Comparison of ENCODE assay signal across 15 mouse cellular contexts in the genomic region with DNA sequence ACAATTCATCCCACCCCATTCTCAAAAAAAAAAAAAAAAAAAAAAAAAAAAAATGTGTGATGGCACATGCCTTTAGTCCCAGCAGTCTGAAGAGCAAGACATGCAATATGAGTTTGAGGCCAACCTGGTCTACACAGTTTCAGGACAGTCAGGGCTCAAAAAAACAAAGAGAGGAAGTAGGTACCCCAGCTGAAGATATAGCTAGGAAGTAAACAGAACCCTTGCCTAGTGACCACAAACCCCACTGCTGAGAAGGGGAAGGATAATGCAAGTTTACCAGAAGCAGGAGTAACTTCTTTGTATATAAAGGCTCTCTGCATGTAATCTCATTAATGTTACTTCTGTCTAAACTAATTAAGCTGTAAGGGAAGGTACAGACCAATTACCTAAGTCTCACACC. TPM values are rescaled to one million over a fixed set of nuclear protein-coding genes. Genes with fewer than 3 reads are reported as not detected.
DNase-seq lines count a peak whose midpoint lies in the region; ATAC-seq and TF ChIP-seq lines count a peak whose summit lies in the region.
"Had no signal": no experiment of that assay in that cellular context is flagged by ENCODE, and none has a peak within 500 bp of the region (broad histone marks: within the 10 kb centered on the region; RNA-seq: fewer than 3 reads in every experiment).

No protein-coding gene starts in this region.

- no peak for DNase-seq in liver, postnatal 0 days
- peak; percentile 81 for DNase-seq in CD4-positive helper T cell, adult 2 months (ENCODE audit: low read depth, low spot score)
- DNase-seq in hindbrain, embryonic 11.5 days (ENCODE audit: low spot score), result no peak
- no peak for DNase-seq in urinary bladder, adult 2 months (ENCODE audit: low spot score)
- DNase-seq: gastrocnemius, adult 2 months; kidney, adult 11 months; right cerebral cortex, postnatal 4 days had no signal

- H3K27ac ChIP-seq in liver, postnatal 0 days (ENCODE audit: low read depth), result peak overlapping the region; percentile 66
- H3K27ac ChIP-seq in liver, embryonic 12.5 days, result no peak overlapping the region
- H3K27ac ChIP-seq in bone marrow, adult 2 months (ENCODE audit: control insufficient read depth, insufficient read depth, low read depth, low read length, poor library complexity), result peak overlapping the region; percentile 36; the same call in 1 of the 2 replicates
- no peak overlapping the region for H3K27ac ChIP-seq in intestine, embryonic 15.5 days
- H3K27ac ChIP-seq in hindbrain, embryonic 11.5 days (ENCODE audit: low read depth, low read length), result no peak overlapping the region
- H3K27ac ChIP-seq: gastrocnemius, adult 2 months; limb, embryonic 10.5 days; midbrain, embryonic 10.5 days; neural tube, embryonic 13.5 days had no signal

- H3K36me3 ChIP-seq in liver, postnatal 0 days (replicated peaks; ENCODE audit: insufficient read depth, low read length), result no peaks in the 10 kb centered on the region
- peaks cover 4% of the 10 kb centered on the region for H3K36me3 ChIP-seq in liver, embryonic 12.5 days
- no peaks in the 10 kb centered on the region for H3K36me3 ChIP-seq in intestine, embryonic 15.5 days
- no peaks in the 10 kb centered on the region for H3K36me3 ChIP-seq in hindbrain, embryonic 11.5 days (ENCODE audit: control insufficient read depth, insufficient read depth, low read length)
- H3K36me3 ChIP-seq: heart, embryonic 15.5 days; neural tube, embryonic 13.5 days had no signal

- TF ChIP-seq CTCF in liver, postnatal 0 days (IDR thresholded peaks at IDR 0.05; ENCODE audit: low read depth), result no peak
- no peak for TF ChIP-seq CTCF in bone marrow, adult 2 months (IDR thresholded peaks at IDR 0.05; ENCODE audit: control insufficient read depth, insufficient read depth, low read length)

- no peak for TF ChIP-seq POLR2A in bone marrow, adult 2 months (IDR thresholded peaks at IDR 0.05; ENCODE audit: borderline replicate concordance, control insufficient read depth, low read depth, low read length)

- H3K9me3 ChIP-seq in liver, postnatal 0 days (ENCODE audit: low read length), result no peaks in the 10 kb centered on the region
- H3K9me3 ChIP-seq in liver, embryonic 12.5 days (replicated peaks), result no peaks in the 10 kb centered on the region
- no peaks in the 10 kb centered on the region for H3K9me3 ChIP-seq in intestine, embryonic 15.5 days
- no peaks in the 10 kb centered on the region for H3K9me3 ChIP-seq in hindbrain, embryonic 11.5 days (ENCODE audit: control insufficient read depth, low read length)
- H3K9me3 ChIP-seq: heart, embryonic 15.5 days; limb, embryonic 10.5 days; neural tube, embryonic 13.5 days had no signal

- TF ChIP-seq EP300 in liver, postnatal 0 days (IDR thresholded peaks at IDR 0.05; ENCODE audit: low read depth), result no peak

- no peak overlapping the region for H3K9ac ChIP-seq in liver, postnatal 0 days (replicated peaks)
- H3K9ac ChIP-seq in liver, embryonic 12.5 days, result no peak overlapping the region
- no peak overlapping the region for H3K9ac ChIP-seq in intestine, embryonic 15.5 days
- H3K9ac ChIP-seq in hindbrain, embryonic 11.5 days (ENCODE audit: low read depth, low read length), result no peak overlapping the region
- H3K9ac ChIP-seq: heart, embryonic 15.5 days; neural tube, embryonic 13.5 days had no signal

- no peak overlapping the region for H3K4me2 ChIP-seq in liver, postnatal 0 days (ENCODE audit: low read depth, low read length)
- no peak overlapping the region for H3K4me2 ChIP-seq in liver, embryonic 12.5 days
- no peak overlapping the region for H3K4me2 ChIP-seq in intestine, embryonic 15.5 days (replicated peaks)
- no peak overlapping the region for H3K4me2 ChIP-seq in hindbrain, embryonic 11.5 days (replicated peaks; ENCODE audit: low read depth, low read length)
- H3K4me2 ChIP-seq: heart, embryonic 15.5 days; neural tube, embryonic 13.5 days had no signal

- ATAC-seq in liver, postnatal 0 days, result peak; percentile 24; the same call in 1 of the 2 replicates
- no peak for ATAC-seq in liver, embryonic 12.5 days
- ATAC-seq in monocyte, adult 5-6 weeks (replicated peaks; ENCODE audit: insufficient number of reproducible peaks, low FRiP score, low TSS enrichment, poor library complexity, severe bottlenecking), result peak; percentile 80
- ATAC-seq in intestine, embryonic 15.5 days, result no peak
- no peak for ATAC-seq in hindbrain, embryonic 11.5 days (ENCODE audit: low FRiP score)

- peaks cover 55% of the 10 kb centered on the region for H3K4me1 ChIP-seq in liver, postnatal 0 days (ENCODE audit: insufficient read depth)
- H3K4me1 ChIP-seq in liver, embryonic 12.5 days, result peaks cover 86% of the 10 kb centered on the region
- peaks cover 15% of the 10 kb centered on the region for H3K4me1 ChIP-seq in bone marrow, adult 2 months (ENCODE audit: control insufficient read depth, insufficient read depth, low read length)
- peaks cover 21% of the 10 kb centered on the region; the same call in 1 of the 2 replicates for H3K4me1 ChIP-seq in intestine, embryonic 15.5 days (replicated peaks)
- no peaks in the 10 kb centered on the region for H3K4me1 ChIP-seq in hindbrain, embryonic 11.5 days (replicated peaks; ENCODE audit: control insufficient read depth, insufficient read depth, low read length)

- no peak overlapping the region for H3K4me3 ChIP-seq in liver, postnatal 0 days (ENCODE audit: low read depth, low read length)
- no peak overlapping the region for H3K4me3 ChIP-seq in liver, embryonic 12.5 days
- no peak overlapping the region for H3K4me3 ChIP-seq in bone marrow, adult 2 months (replicated peaks; ENCODE audit: control insufficient read depth, low read depth, low read length)
- no peak overlapping the region for H3K4me3 ChIP-seq in intestine, embryonic 15.5 days (replicated peaks)
- H3K4me3 ChIP-seq in hindbrain, embryonic 11.5 days (ENCODE audit: low read depth, low read length), result no peak overlapping the region
- H3K4me3 ChIP-seq: gastrocnemius, adult 2 months; heart, embryonic 15.5 days; limb, embryonic 10.5 days; midbrain, embryonic 10.5 days; neural tube, embryonic 13.5 days had no signal

- H3K27me3 ChIP-seq in liver, postnatal 0 days (ENCODE audit: insufficient read depth, low read length), result no peaks in the 10 kb centered on the region
- H3K27me3 ChIP-seq in liver, embryonic 12.5 days (replicated peaks), result no peaks in the 10 kb centered on the region
- no peaks in the 10 kb centered on the region for H3K27me3 ChIP-seq in intestine, embryonic 15.5 days (replicated peaks)
- H3K27me3 ChIP-seq in hindbrain, embryonic 11.5 days (ENCODE audit: control insufficient read depth, insufficient read depth, low read length), result no peaks in the 10 kb centered on the region
- H3K27me3 ChIP-seq: heart, embryonic 15.5 days; neural tube, embryonic 13.5 days had no signal

RNA-seq across cellular contexts. Expression of a gene that starts 9.3 kb away (rescaled TPM):
- 21.2 and 21.9 TPM in 2 replicates for polyA plus RNA-seq in liver, postnatal 0 days (2015; fragmentation: Nextera tagmentation; extraction: Ambion mirVana)
- polyA plus RNA-seq in liver, embryonic 12.5 days (2016; fragmentation: Nextera tagmentation; extraction: Ambion mirVana), result 43.9 and 44.0 TPM in 2 replicates
- polyA plus RNA-seq in bone marrow, adult 2 months (2011; ENCODE audit: insufficient read depth, insufficient read length, low replicate concordance, missing spikeins), result 38.1 and 78.7 TPM in 2 replicates
- 160 to 261 TPM (median 161 TPM) in 3 replicates for total RNA-seq in monocyte, adult 5-6 weeks (2017)
- polyA plus RNA-seq in intestine, embryonic 15.5 days (2015; fragmentation: Nextera tagmentation; extraction: Ambion mirVana), result 50.9 and 53.9 TPM in 2 replicates
- polyA plus RNA-seq in hindbrain, embryonic 11.5 days (2014; fragmentation: Nextera tagmentation; extraction: Ambion mirVana), result 52.7 and 68.2 TPM in 2 replicates
- polyA plus RNA-seq in urinary bladder, adult 2 months (2012; rRNA removed), result 37.9 and 57.1 TPM in 2 replicates

RNA-seq across cellular contexts. Expression of a gene that starts 30.0 kb away (rescaled TPM):
- 16.9 and 18.3 TPM in 2 replicates for polyA plus RNA-seq in liver, postnatal 0 days (2015; fragmentation: Nextera tagmentation; extraction: Ambion mirVana)
- 40.0 TPM in 2 replicates for polyA plus RNA-seq in liver, embryonic 12.5 days (2016; fragmentation: Nextera tagmentation; extraction: Ambion mirVana)
- polyA plus RNA-seq in bone marrow, adult 2 months (2011; ENCODE audit: insufficient read depth, insufficient read length, low replicate concordance, missing spikeins), result 66.1 and 74.6 TPM in 2 replicates
- 42.5 to 63.1 TPM (median 50.2 TPM) in 3 replicates for total RNA-seq in monocyte, adult 5-6 weeks (2017)
- polyA plus RNA-seq in intestine, embryonic 15.5 days (2015; fragmentation: Nextera tagmentation; extraction: Ambion mirVana), result 51.7 and 52.5 TPM in 2 replicates
- 39.6 and 45.8 TPM in 2 replicates for polyA plus RNA-seq in hindbrain, embryonic 11.5 days (2014; fragmentation: Nextera tagmentation; extraction: Ambion mirVana)
- polyA plus RNA-seq in urinary bladder, adult 2 months (2012; rRNA removed), result 56.0 and 63.5 TPM in 2 replicates

Comparison
In these comparisons a context has a peak if more than half of its experiments do, and no peak if none do; other contexts are left out.
1. ATAC-seq: peak in liver, postnatal 0 days (single experiment) and monocyte, adult 5-6 weeks (single experiment); none in liver, embryonic 12.5 days (single experiment), intestine, embryonic 15.5 days (single experiment) and hindbrain, embryonic 11.5 days (single experiment).
2. H3K27ac ChIP-seq: peak in liver, postnatal 0 days (single experiment) and bone marrow, adult 2 months (single experiment); none in liver, embryonic 12.5 days (single experiment), intestine, embryonic 15.5 days (single experiment) and hindbrain, embryonic 11.5 days (single experiment).